Mouse (Mus musculus) intestine, postnatal 0 days (tissue): Measurements from ENCODE around the gene Casp7. TPM values are rescaled to one million over a fixed set of nuclear protein-coding genes. Genes with fewer than 3 reads are reported as not detected.
A peak's percentile ranks its signal among the peaks of the same experiment; 100 is the strongest.
"Not testable (repeated sequence)": the region's sequence is repeated elsewhere in the genome, so short reads cannot be mapped to it uniquely, and the experiment has no call there.

ENCODE experiments used
- ATAC-seq: fragments of 200-750 bp; cut with Nextera tagmentation; 2 replicates; pipeline ENCODE4 v1.8.0; 2017; ENCODE audit warnings: mild to moderate bottlenecking, moderate TSS enrichment, moderate library complexity
- H3K27ac ChIP-seq: fragments of 300-500 bp; sonication (generic); 2 replicates; pipeline ENCODE4 v1.5.1; 2014; ENCODE audit warnings: mild to moderate bottlenecking, low read depth, low read length, moderate library complexity
- H3K27me3 ChIP-seq: fragments of 300-500 bp; sonication (generic); replicated peaks from 2 replicates; pipeline ENCODE4 v1.6.1; 2014; ENCODE audit warnings: low read length, mixed read lengths; ENCODE audit not compliant: control insufficient read depth, insufficient read depth
- H3K36me3 ChIP-seq: fragments of 300-500 bp; sonication (generic); 2 replicates; pipeline ENCODE4 v1.6.1; 2014; ENCODE audit warnings: mild to moderate bottlenecking, moderate library complexity; ENCODE audit not compliant: control insufficient read depth, insufficient read depth
- H3K4me1 ChIP-seq: fragments of 300-500 bp; sonication (generic); replicated peaks from 2 replicates; pipeline ENCODE4 v1.6.1; 2014; ENCODE audit warnings: antibody characterized with exemption, low read length, mixed read lengths; ENCODE audit not compliant: control insufficient read depth, insufficient read depth
- H3K4me2 ChIP-seq: fragments of 300-500 bp; sonication (generic); replicated peaks from 2 replicates; pipeline ENCODE4 v1.6.1; 2014; ENCODE audit warnings: low read depth, mild to moderate bottlenecking, moderate library complexity
- H3K4me3 ChIP-seq: fragments of 300-500 bp; sonication (generic); 2 replicates; pipeline ENCODE4 v1.5.1; 2014; ENCODE audit warnings: low read depth, low read length
- H3K9ac ChIP-seq: fragments of 300-500 bp; sonication (generic); 2 replicates; pipeline ENCODE4 v1.6.1; 2014; ENCODE audit warnings: mild to moderate bottlenecking, low read depth, low read length
- H3K9me3 ChIP-seq: fragments of 300-500 bp; sonication (generic); 2 replicates; pipeline ENCODE4 v1.6.1; 2016; ENCODE audit warnings: mixed run types; ENCODE audit not compliant: control insufficient read depth
- CTCF ChIP-seq: sonication (generic); IDR thresholded peaks from 2 replicates; pipeline ENCODE4 v1.5.1; 2016; ENCODE audit warnings: low read depth, mild to moderate bottlenecking, control low read depth, antibody characterized with exemption, moderate library complexity
- WGBS: fragments of 180-500 bp; shearing (Covaris S2); extraction: QIAGEN DNeasy Blood & Tissue Kit; methylation state at CpG from one replicate; pipeline ENCODE4 v1.1.7; 2014; 5-methylcytosine and 5-hydroxymethylcytosine counted together
- polyA plus RNA-seq: library from polyadenylated mRNA; unstranded; fragments of >200 nt; fragmentation: Nextera tagmentation; extraction: Ambion mirVana; gene quantifications from 2 replicates; pipeline ENCODE4 v1.2.1, GENCODE M21; 2015

Casp7 gene
- polyA plus RNA-seq = 51.6 and 55.6 TPM in 2 replicates

DNA sequence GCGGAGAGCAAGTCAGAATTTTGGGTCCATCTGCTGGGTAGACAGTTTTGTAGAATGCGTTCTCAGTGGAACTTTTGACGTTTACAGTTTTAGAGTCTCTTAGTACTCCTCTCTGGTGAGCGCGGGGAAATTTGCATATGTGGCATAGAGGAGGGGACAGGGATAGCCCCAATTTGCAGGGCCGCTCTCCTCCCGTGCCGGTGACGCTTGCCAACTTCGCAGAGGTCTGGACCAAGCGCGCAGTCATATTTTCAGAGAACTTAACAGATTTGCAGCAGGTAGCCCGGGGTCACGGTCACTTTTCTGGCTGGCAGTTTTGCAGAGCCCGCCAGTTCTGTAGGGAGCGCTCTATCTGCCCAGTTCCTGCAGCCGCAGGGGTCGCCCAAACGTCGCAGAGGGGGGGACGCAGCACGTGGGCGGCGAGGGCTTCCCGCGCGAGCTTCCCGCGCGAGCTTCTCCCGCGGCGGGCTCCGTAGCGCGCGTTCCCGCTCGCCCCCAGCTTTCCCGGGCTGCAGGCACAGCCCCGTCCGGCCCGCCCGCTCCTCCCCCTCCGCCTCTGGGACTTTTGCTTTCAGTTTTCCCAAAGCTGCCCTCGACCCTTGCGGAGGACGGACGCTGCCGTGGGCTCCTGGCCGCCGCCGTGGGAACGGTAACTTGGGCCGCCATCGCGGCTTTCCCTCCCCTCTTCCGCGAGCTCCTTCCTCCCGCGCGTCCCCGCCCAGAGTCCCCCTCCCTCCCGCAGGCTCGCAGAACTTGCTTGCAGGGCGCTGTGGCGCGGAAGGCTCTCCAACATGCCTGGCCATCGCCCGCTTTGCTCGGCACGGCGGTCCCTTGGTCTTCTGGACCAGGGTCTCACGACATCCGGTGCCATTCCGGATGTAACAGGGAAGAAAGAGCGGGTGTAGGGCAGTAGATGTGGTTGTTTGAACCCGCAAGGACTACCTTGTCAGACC lies at the start of gene Casp7:
Gene Casp7, plus strand, starts transcription at position 461 of the 953 bp plus-strand sequence.
- WGBS = 1% methylated on average over 77 of the region's 78 CpGs
- ATAC-seq = peak; percentile 34
- TF ChIP-seq CTCF = no peak
- Histone ChIP-seq H3K9ac (peak within 1 kb of the TSS; percentile 72), H3K36me3 (no peaks in the 10 kb centered on the region), H3K27ac (peak within 1 kb of the TSS; percentile 96), H3K4me2 (peak within 1 kb of the TSS; percentile 80), H3K27me3 (no peaks in the 10 kb centered on the region), H3K9me3 (no peaks in the 10 kb centered on the region), H3K4me1 (0 out of 2 replicates have a peak, but pooled peaks cover 11% of the 10 kb centered on the region), H3K4me3 (peak within 1 kb of the TSS; percentile 66)

GRCm38 (mm10) chr19:56349295-56349694 lies 47.6 kb upstream of the Casp7 start:
- TF ChIP-seq CTCF = peak; percentile 75
- H3K4me1 ChIP-seq = no peaks in the 10 kb centered on the region
- H3K4me3 ChIP-seq = no peak overlapping the region
- 0 out of 2 replicates have a peak, but pooled peaks cover 4% of the 10 kb centered on the region for H3K9me3 ChIP-seq
- no peaks in the 10 kb centered on the region for H3K36me3 ChIP-seq
- H3K4me2 ChIP-seq = no peak overlapping the region
- no peaks in the 10 kb centered on the region for H3K27me3 ChIP-seq
- H3K27ac ChIP-seq = no peak overlapping the region
- WGBS = 37% methylated on average over 6 of the region's 6 CpGs
- no peak for ATAC-seq
- no peak overlapping the region for H3K9ac ChIP-seq

DNA sequence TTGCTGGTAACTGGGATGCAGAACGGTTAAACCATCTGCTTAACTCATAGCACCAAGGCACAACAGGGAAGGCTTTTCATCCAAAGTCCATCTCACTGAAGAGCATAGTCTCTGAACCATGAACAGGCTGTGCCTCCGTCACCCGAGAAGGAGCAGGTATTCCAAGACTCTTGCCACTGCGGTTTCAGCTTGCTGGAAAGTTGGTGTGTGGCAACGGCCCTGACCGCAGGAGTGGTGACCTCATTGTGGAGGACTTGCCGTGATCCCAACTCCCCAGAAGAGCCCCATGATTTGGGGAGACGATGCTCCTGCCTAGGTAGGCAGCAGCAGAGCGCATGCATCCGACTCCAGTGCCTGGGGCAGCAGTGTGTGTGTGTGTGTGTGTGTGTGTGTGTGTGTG lies 43.2 kb upstream of the Casp7 start:
- H3K4me1 ChIP-seq = no peaks in the 10 kb centered on the region
- 83% methylated on average over 10 of the region's 10 CpGs for WGBS
- no peak overlapping the region for H3K27ac ChIP-seq
- H3K36me3 ChIP-seq = no peaks in the 10 kb centered on the region
- 0 out of 2 replicates have a peak, but pooled peaks cover 4% of the 10 kb centered on the region for H3K9me3 ChIP-seq
- ATAC-seq = no peak
- TF ChIP-seq CTCF = no peak
- H3K4me3 ChIP-seq = no peak overlapping the region
- no peaks in the 10 kb centered on the region for H3K27me3 ChIP-seq
- no peak overlapping the region for H3K4me2 ChIP-seq
- H3K9ac ChIP-seq = no peak overlapping the region

- Histone ChIP-seq H3K4me1 (no peaks in the 10 kb centered on the region), H3K36me3 (no peaks in the 10 kb centered on the region), H3K4me2 (no peak overlapping the region), H3K9me3 (0 out of 2 replicates have a peak, but pooled peaks cover 4% of the 10 kb centered on the region), H3K27me3 (no peaks in the 10 kb centered on the region), H3K4me3 (no peak overlapping the region), H3K9ac (no peak overlapping the region), H3K27ac (no peak overlapping the region)
- no peak for ATAC-seq
- 85% methylated on average over 12 of the region's 12 CpGs for WGBS
- no peak for TF ChIP-seq CTCF
Measured at GRCm38 (mm10) chr19:56355201-56355600, 41.7 kb upstream of the Casp7 start.

GRCm38 (mm10) chr19:56356480-56357373 lies 40.2 kb upstream of the Casp7 start:
- Histone ChIP-seq H3K4me1 (no peaks in the 10 kb centered on the region), H3K27ac (peak overlapping the region; percentile 76), H3K4me2 (peak overlapping the region; percentile 60), H3K36me3 (no peaks in the 10 kb centered on the region), H3K4me3 (peak overlapping the region; percentile 31), H3K27me3 (no peaks in the 10 kb centered on the region), H3K9ac (peak overlapping the region; percentile 12; the same call in 1 of the 2 replicates), H3K9me3 (0 out of 2 replicates have a peak, but pooled peaks cover 4% of the 10 kb centered on the region)
- ATAC-seq = peak; percentile 93
- peak; percentile 96 for TF ChIP-seq CTCF
- WGBS = 25% methylated on average over 17 of the region's 17 CpGs

- ATAC-seq = 0 out of 2 replicates have a peak, but pooled peaks have one; percentile 26
- Histone ChIP-seq H3K27ac (peak overlapping the region; percentile 76), H3K4me3 (peak overlapping the region; percentile 31), H3K4me2 (peak overlapping the region; percentile 60)
- not testable (repeated sequence) for H3K9me3 ChIP-seq, H3K4me1 ChIP-seq, H3K27me3 ChIP-seq, H3K9ac ChIP-seq, H3K36me3 ChIP-seq
- WGBS = 59% methylated on average over 2 of the region's 2 CpGs
Measured at GRCm38 (mm10) chr19:56357374-56357708, 39.6 kb upstream of the Casp7 start.
